Mouse (Mus musculus) E14TG2a.4 (cell line): ENCODE data around the gene Dpep2nb.
A peak's percentile ranks its signal among the peaks of the same experiment; 100 is the strongest.
"Not testable (repeated sequence)": the region's sequence is repeated elsewhere in the genome, so short reads cannot be mapped to it uniquely, and the experiment has no call there.

Experiments used
- H3K27me3 ChIP-seq: 2 replicates; pipeline ENCODE4 v1.6.1; 2014; ENCODE audit warnings: low read length, control low read depth; ENCODE audit not compliant: insufficient read depth
- H3K36me3 ChIP-seq: 2 replicates; pipeline ENCODE4 v1.6.1; 2014; ENCODE audit warnings: low read length, control low read depth; ENCODE audit not compliant: insufficient read depth
- H3K4me1 ChIP-seq: replicated peaks from 2 replicates; pipeline ENCODE4 v1.6.1; 2014; ENCODE audit warnings: low read depth, low read length, control low read depth
- H3K4me3 ChIP-seq: replicated peaks from 2 replicates; pipeline ENCODE4 v1.5.1; 2014; ENCODE audit warnings: mild to moderate bottlenecking, low read length
- H3K9me3 ChIP-seq: 2 replicates; pipeline ENCODE4 v1.6.1; 2014; ENCODE audit warnings: low read length, control low read depth
- CTCF ChIP-seq: conservative IDR thresholded peaks from 2 replicates; pipeline ENCODE4 v1.5.1; 2014; ENCODE audit warnings: low read length
- NANOG ChIP-seq: IDR thresholded peaks from 2 replicates; pipeline ENCODE4 v1.6.1; 2014; ENCODE audit warnings: borderline replicate concordance, low read length, mixed read lengths
- POU5F1 ChIP-seq: IDR thresholded peaks from 2 replicates; pipeline ENCODE4 v1.6.1; 2014; ENCODE audit warnings: low read length, borderline replicate concordance

Dpep2nb gene

GRCm38 (mm10) chr8:106011643-106011986 is 5.8 kb upstream of the Dpep2nb start, which contains the start of gene Ddx28:
TSS of gene Ddx28 (minus strand) at chr8:106011882.
- no peaks in the 10 kb centered on the region for H3K27me3 ChIP-seq
- peaks cover 40% of the 10 kb centered on the region for H3K36me3 ChIP-seq
- peaks cover 25% of the 10 kb centered on the region for H3K4me1 ChIP-seq
- TF ChIP-seq NANOG (no peak), POU5F1 (no peak), CTCF (no peak)
- no peaks in the 10 kb centered on the region for H3K9me3 ChIP-seq
- H3K4me3 ChIP-seq, result peak within 1 kb of the TSS; percentile 97

- no peaks in the 10 kb centered on the region for H3K9me3 ChIP-seq
- TF ChIP-seq NANOG (no peak), POU5F1 (no peak), CTCF (no peak)
- H3K4me3 ChIP-seq, result peak overlapping the region; percentile 97
- H3K36me3 ChIP-seq, result peaks cover 35% of the 10 kb centered on the region
- peaks cover 25% of the 10 kb centered on the region for H3K4me1 ChIP-seq
- H3K27me3 ChIP-seq, result no peaks in the 10 kb centered on the region
These were observed 5.2 kb upstream of the Dpep2nb start for GRCm38 (mm10) chr8:106010748-106011642.

GRCm38 (mm10) chr8:106007891-106008290 is 2.1 kb upstream of the Dpep2nb start:
- H3K36me3 ChIP-seq, result peaks cover 19% of the 10 kb centered on the region
- TF ChIP-seq CTCF, result peak; percentile 30
- peaks cover 18% of the 10 kb centered on the region for H3K4me1 ChIP-seq
- H3K9me3 ChIP-seq, H3K4me3 ChIP-seq, H3K27me3 ChIP-seq: not testable (repeated sequence)

- H3K4me1 ChIP-seq, result peaks cover 17% of the 10 kb centered on the region
- no peaks in the 10 kb centered on the region for H3K9me3 ChIP-seq
- peaks cover 19% of the 10 kb centered on the region for H3K36me3 ChIP-seq
- H3K27me3 ChIP-seq, result no peaks in the 10 kb centered on the region
- no peak overlapping the region for H3K4me3 ChIP-seq
- TF ChIP-seq NANOG, result no peak
- no peak for TF ChIP-seq POU5F1
- no peak for TF ChIP-seq CTCF
These were observed 1.4 kb upstream of the Dpep2nb start for GRCm38 (mm10) chr8:106007135-106007534.

- H3K27me3 ChIP-seq, result peaks cover 6% of the 10 kb centered on the region; the same call in 1 of the 2 replicates
- TF ChIP-seq POU5F1 (no peak), NANOG (no peak), CTCF (peak; percentile 32; the same call in 1 of the 2 replicates)
- no peak overlapping the region for H3K4me3 ChIP-seq
- no peaks in the 10 kb centered on the region for H3K9me3 ChIP-seq
- H3K4me1 ChIP-seq, result peaks cover 13% of the 10 kb centered on the region
- peaks cover 19% of the 10 kb centered on the region for H3K36me3 ChIP-seq
These were observed 638 bp upstream of the Dpep2nb start for GRCm38 (mm10) chr8:106006413-106006812.

GRCm38 (mm10) chr8:106004538-106005207 is 1.1 kb downstream of the Dpep2nb start:
- Histone ChIP-seq H3K4me1 (peaks cover 2% of the 10 kb centered on the region), H3K27me3 (peaks cover 8% of the 10 kb centered on the region), H3K4me3 (no peak overlapping the region), H3K9me3 (no peaks in the 10 kb centered on the region), H3K36me3 (peaks cover 12% of the 10 kb centered on the region)
- TF ChIP-seq POU5F1 (no peak), NANOG (no peak), CTCF (no peak)

- Histone ChIP-seq H3K27me3 (peaks cover 8% of the 10 kb centered on the region), H3K4me1 (no peaks in the 10 kb centered on the region), H3K36me3 (no peaks in the 10 kb centered on the region), H3K9me3 (no peaks in the 10 kb centered on the region), H3K4me3 (no peak overlapping the region)
- TF ChIP-seq NANOG, result no peak
- TF ChIP-seq POU5F1, result no peak
- no peak for TF ChIP-seq CTCF
These were observed 3.9 kb downstream of the Dpep2nb start for GRCm38 (mm10) chr8:106001908-106002307.

GRCm38 (mm10) chr8:105998971-105999370 is 6.8 kb downstream of the Dpep2nb start:
- Histone ChIP-seq H3K4me1 (peaks cover 9% of the 10 kb centered on the region; the same call in 1 of the 2 replicates), H3K9me3 (no peaks in the 10 kb centered on the region), H3K4me3 (no peak overlapping the region), H3K36me3 (no peaks in the 10 kb centered on the region), H3K27me3 (peaks cover 18% of the 10 kb centered on the region)
- TF ChIP-seq CTCF, result no peak
- TF ChIP-seq NANOG, result no peak

GRCm38 (mm10) chr8:105996359-105996758 is 9.4 kb downstream of the Dpep2nb start:
- Histone ChIP-seq H3K36me3 (no peaks in the 10 kb centered on the region), H3K27me3 (peaks cover 12% of the 10 kb centered on the region), H3K4me3 (peak overlapping the region; percentile 17; the same call in 1 of the 2 replicates), H3K4me1 (peaks cover 12% of the 10 kb centered on the region; the same call in 1 of the 2 replicates), H3K9me3 (no peaks in the 10 kb centered on the region)
- no peak for TF ChIP-seq POU5F1
- TF ChIP-seq CTCF, result no peak
- TF ChIP-seq NANOG, result no peak
